Mouse (Mus musculus) midbrain, embryonic 16.5 days (tissue): ENCODE data around the gene Tmco4. TPM values are rescaled to one million over a fixed set of nuclear protein-coding genes. Genes with fewer than 3 reads are reported as not detected.
A peak's percentile ranks its signal among the peaks of the same experiment; 100 is the strongest.

Experiments
- ATAC-seq: fragments of 200-750 bp; cut with Nextera tagmentation; 2 replicates; pipeline ENCODE4 v1.8.0; 2017; ENCODE audit warnings: moderate TSS enrichment
- H3K27ac ChIP-seq: fragments of 300-500 bp; sonication (generic); 2 replicates; pipeline ENCODE4 v1.5.1; 2014; ENCODE audit warnings: mild to moderate bottlenecking, low read length, mixed read lengths
- H3K27me3 ChIP-seq: fragments of 300-500 bp; sonication (generic); 2 replicates; pipeline ENCODE4 v1.6.1; 2014; ENCODE audit warnings: low read depth, low read length, mixed read lengths; ENCODE audit not compliant: control insufficient read depth, insufficient read depth
- H3K36me3 ChIP-seq: fragments of 300-500 bp; sonication (generic); 2 replicates; pipeline ENCODE4 v1.6.1; 2014; ENCODE audit warnings: mild to moderate bottlenecking, low read length, moderate library complexity, mixed read lengths; ENCODE audit not compliant: control insufficient read depth, insufficient read depth
- H3K4me1 ChIP-seq: fragments of 300-500 bp; sonication (generic); 2 replicates; pipeline ENCODE4 v1.6.1; 2014; ENCODE audit warnings: mild to moderate bottlenecking, low read length, mixed read lengths; ENCODE audit not compliant: control insufficient read depth, insufficient read depth
- H3K4me2 ChIP-seq: fragments of 300-500 bp; sonication (generic); 2 replicates; pipeline ENCODE4 v1.6.1; 2014; ENCODE audit warnings: mild to moderate bottlenecking, low read length, mixed read lengths
- H3K4me3 ChIP-seq: fragments of 300-500 bp; sonication (generic); 2 replicates; pipeline ENCODE4 v1.5.1; 2014; ENCODE audit warnings: low read depth, mild to moderate bottlenecking, low read length, moderate library complexity, mixed read lengths
- H3K9ac ChIP-seq: fragments of 300-500 bp; sonication (generic); 2 replicates; pipeline ENCODE4 v1.6.1; 2014; ENCODE audit warnings: low read depth, low read length, mixed read lengths
- H3K9me3 ChIP-seq: fragments of 300-500 bp; sonication (generic); replicated peaks from 2 replicates; pipeline ENCODE4 v1.6.1; 2014; ENCODE audit warnings: mild to moderate bottlenecking, low read length, mixed read lengths; ENCODE audit not compliant: control insufficient read depth, poor library complexity, severe bottlenecking
- WGBS: fragments of 180-500 bp; shearing (Covaris S2); extraction: QIAGEN DNeasy Blood & Tissue Kit; methylation state at CpG from one replicate; pipeline ENCODE4 v1.1.7; 2014; 5-methylcytosine and 5-hydroxymethylcytosine counted together
- polyA plus RNA-seq: library from polyadenylated mRNA; unstranded; fragments of >200 nt; fragmentation: Nextera tagmentation; extraction: Ambion mirVana; gene quantifications from 2 replicates; pipeline ENCODE4 v1.2.1, GENCODE M21; 2015

The Tmco4 gene
- polyA plus RNA-seq, 1 experiment from 2014 or later = 0.84 TPM

DNA sequence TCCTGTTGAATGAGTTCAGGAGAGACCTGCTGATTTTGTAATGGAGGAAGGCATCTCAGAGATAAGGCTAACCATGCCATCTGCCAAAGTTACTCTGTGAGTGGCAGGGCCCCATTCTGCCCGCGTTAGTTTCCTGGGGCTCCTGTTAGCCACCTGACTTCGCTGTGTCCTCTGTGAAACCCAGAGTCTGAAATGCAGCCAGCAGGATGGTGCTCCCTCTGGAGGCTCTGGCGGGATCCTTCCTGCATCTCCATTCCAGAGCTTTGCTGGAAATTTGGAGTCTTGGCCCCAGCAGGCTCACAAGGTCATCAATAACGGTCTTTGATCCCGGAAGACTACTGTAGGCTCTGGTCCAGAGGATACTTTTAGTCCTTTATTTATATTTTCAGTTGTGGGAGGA, 28.7 kb downstream of the Tmco4 start:
- WGBS = 45% methylated on average over 6 of the region's 6 CpGs
- H3K36me3 ChIP-seq = no peaks in the 10 kb centered on the region
- no peak overlapping the region for H3K4me2 ChIP-seq
- ATAC-seq = no peak
- H3K9me3 ChIP-seq = no peaks in the 10 kb centered on the region
- H3K9ac ChIP-seq = no peak overlapping the region
- no peaks in the 10 kb centered on the region; the same call in 1 of the 2 replicates for H3K4me1 ChIP-seq
- H3K27me3 ChIP-seq = no peaks in the 10 kb centered on the region
- no peak overlapping the region for H3K27ac ChIP-seq
- no peak overlapping the region for H3K4me3 ChIP-seq

- no peaks in the 10 kb centered on the region for H3K36me3 ChIP-seq
Observed at GRCm38 (mm10) chr4:139004067-139004466, 31.4 kb downstream of the Tmco4 start.

GRCm38 (mm10) chr4:139005214-139005613, 32.5 kb downstream of the Tmco4 start:
- Histone ChIP-seq H3K4me2 (no peak overlapping the region), H3K36me3 (no peaks in the 10 kb centered on the region), H3K9ac (no peak overlapping the region), H3K4me1 (no peaks in the 10 kb centered on the region; the same call in 1 of the 2 replicates), H3K9me3 (no peaks in the 10 kb centered on the region), H3K27ac (no peak overlapping the region), H3K4me3 (no peak overlapping the region), H3K27me3 (no peaks in the 10 kb centered on the region)
- ATAC-seq = no peak
- WGBS = 60% methylated on average over 6 of the region's 6 CpGs

More at GRCm38 (mm10) chr4:139004067-139004466, 31.4 kb downstream of the Tmco4 start:
- H3K9me3 ChIP-seq = no peaks in the 10 kb centered on the region
- no peak for ATAC-seq
- H3K27me3 ChIP-seq = no peaks in the 10 kb centered on the region
- WGBS = 64% methylated on average over 8 of the region's 8 CpGs
- no peaks in the 10 kb centered on the region; the same call in 1 of the 2 replicates for H3K4me1 ChIP-seq
- no peak overlapping the region for H3K4me3 ChIP-seq
- H3K4me2 ChIP-seq = no peak overlapping the region
- H3K9ac ChIP-seq = no peak overlapping the region
- no peak overlapping the region for H3K27ac ChIP-seq

- no peak overlapping the region for H3K9ac ChIP-seq
- H3K36me3 ChIP-seq = no peaks in the 10 kb centered on the region
- H3K4me3 ChIP-seq = no peak overlapping the region
- no peaks in the 10 kb centered on the region for H3K9me3 ChIP-seq
- H3K4me1 ChIP-seq = no peaks in the 10 kb centered on the region; the same call in 1 of the 2 replicates
- no peak for ATAC-seq
- 89% methylated on average over 3 of the region's 3 CpGs for WGBS
- no peak overlapping the region for H3K27ac ChIP-seq
- H3K4me2 ChIP-seq = no peak overlapping the region
- no peaks in the 10 kb centered on the region for H3K27me3 ChIP-seq
Observed at GRCm38 (mm10) chr4:139007353-139007752, 34.7 kb downstream of the Tmco4 start.

DNA sequence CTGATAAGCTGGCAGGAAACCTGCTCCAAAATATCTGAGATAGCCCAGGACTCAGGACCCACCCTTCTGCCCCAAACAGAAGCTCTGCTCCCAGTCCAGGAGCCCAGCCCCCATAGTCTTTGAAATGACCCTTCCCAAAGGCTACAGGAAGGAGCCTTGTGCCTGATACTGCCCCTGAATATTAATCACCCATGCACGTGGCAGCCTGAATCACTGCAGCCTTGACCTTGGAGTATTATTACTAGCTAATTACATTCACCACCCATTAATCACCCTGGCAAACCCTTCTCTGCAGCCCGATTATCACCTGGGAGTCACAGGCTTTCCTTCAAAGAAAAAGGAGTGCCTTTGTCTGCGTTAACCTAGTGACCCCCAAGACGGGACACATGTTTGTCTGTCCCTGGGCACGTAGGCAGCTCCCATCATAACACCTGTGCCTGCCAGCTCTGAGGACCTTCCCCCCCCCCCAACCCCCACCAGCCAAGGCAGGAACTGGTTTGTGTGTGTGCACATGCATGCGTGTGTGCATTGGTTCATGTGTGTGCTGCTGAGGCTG, 35.4 kb downstream of the Tmco4 start:
- ATAC-seq = no peak
- no peak overlapping the region for H3K27ac ChIP-seq
- 52% methylated on average over 6 of the region's 6 CpGs for WGBS

GRCm38 (mm10) chr4:139011201-139011702, 38.6 kb downstream of the Tmco4 start:
- Histone ChIP-seq H3K4me3 (no peak overlapping the region), H3K4me2 (no peak overlapping the region), H3K36me3 (no peaks in the 10 kb centered on the region), H3K9me3 (no peaks in the 10 kb centered on the region), H3K9ac (no peak overlapping the region), H3K27me3 (no peaks in the 10 kb centered on the region), H3K27ac (no peak overlapping the region), H3K4me1 (no peaks in the 10 kb centered on the region)
- 96% methylated on average over 13 of the region's 13 CpGs for WGBS
- ATAC-seq = no peak

More for the DNA sequence above, 35.4 kb downstream of the Tmco4 start:
- Histone ChIP-seq H3K4me1 (no peaks in the 10 kb centered on the region; the same call in 1 of the 2 replicates), H3K4me3 (no peak overlapping the region), H3K9me3 (no peaks in the 10 kb centered on the region), H3K9ac (0 out of 2 replicates have a peak overlapping the region, but pooled peaks have one; percentile 20), H3K4me2 (no peak overlapping the region), H3K27me3 (no peaks in the 10 kb centered on the region), H3K36me3 (no peaks in the 10 kb centered on the region)

GRCm38 (mm10) chr4:139013281-139013680, 40.6 kb downstream of the Tmco4 start:
- no peak overlapping the region for H3K4me3 ChIP-seq
- WGBS = 94% methylated on average over 11 of the region's 11 CpGs
- no peaks in the 10 kb centered on the region for H3K27me3 ChIP-seq
- no peaks in the 10 kb centered on the region for H3K9me3 ChIP-seq
- no peak overlapping the region for H3K9ac ChIP-seq
- H3K4me2 ChIP-seq = no peak overlapping the region
- no peak overlapping the region for H3K27ac ChIP-seq
- ATAC-seq = no peak
- H3K4me1 ChIP-seq = no peaks in the 10 kb centered on the region
- no peaks in the 10 kb centered on the region for H3K36me3 ChIP-seq

DNA sequence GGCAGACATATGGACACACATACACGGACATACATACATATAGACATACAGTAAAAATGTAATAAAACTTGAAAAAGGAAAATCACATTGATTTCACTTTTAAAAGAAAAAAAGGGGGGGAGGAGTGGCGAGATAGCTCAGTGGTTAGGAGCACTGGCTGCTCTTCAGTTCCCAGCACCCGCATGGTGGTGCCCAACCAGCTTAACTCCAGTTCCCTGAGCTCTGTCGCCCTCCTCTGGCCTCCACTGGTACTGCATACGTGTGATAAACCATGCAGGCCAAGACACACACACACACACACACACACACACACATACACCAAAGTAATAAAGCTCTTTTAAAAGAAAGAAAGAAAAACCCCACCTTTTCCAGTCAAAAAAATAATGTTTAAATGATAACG, 42.1 kb downstream of the Tmco4 start:
- H3K9ac ChIP-seq = no peak overlapping the region
- no peak overlapping the region for H3K4me2 ChIP-seq
- H3K4me1 ChIP-seq = no peaks in the 10 kb centered on the region
- no peaks in the 10 kb centered on the region for H3K27me3 ChIP-seq
- WGBS = 89% methylated on average over 6 of the region's 6 CpGs
- no peak overlapping the region for H3K27ac ChIP-seq
- ATAC-seq = no peak
- no peaks in the 10 kb centered on the region for H3K36me3 ChIP-seq
- no peak overlapping the region for H3K4me3 ChIP-seq
- no peaks in the 10 kb centered on the region for H3K9me3 ChIP-seq

GRCm38 (mm10) chr4:139018388-139018787, 45.7 kb downstream of the Tmco4 start:
- Histone ChIP-seq H3K4me3 (no peak overlapping the region), H3K4me2 (no peak overlapping the region), H3K27ac (no peak overlapping the region), H3K36me3 (no peaks in the 10 kb centered on the region), H3K9ac (no peak overlapping the region), H3K27me3 (no peaks in the 10 kb centered on the region), H3K9me3 (no peaks in the 10 kb centered on the region), H3K4me1 (no peaks in the 10 kb centered on the region)
- WGBS = 88% methylated on average over 14 of the region's 14 CpGs
- no peak for ATAC-seq
